Mouse (Mus musculus): ENCODE measurements around the gene Hps6.

GRCm38 (mm10) chr19:46037243-46037924 lies 34.1 kb downstream of the Hps6 start:
- TF ChIP-seq POLR2A (IDR thresholded peaks at IDR 0.05; ENCODE audit: insufficient read length, low read depth) (no peak), USF1 (IDR thresholded peaks at IDR 0.05; ENCODE audit: low read depth) (no peak), MYOG (IDR thresholded peaks at IDR 0.05; ENCODE audit: control insufficient read depth in 1 of 3, insufficient read depth in 1 of 3, insufficient read length in 2 of 3, low read depth in 2 of 3) (no peak), E2F4 (IDR thresholded peaks at IDR 0.05; ENCODE audit: insufficient read depth) (no peak), TCF12 (IDR thresholded peaks at IDR 0.05; ENCODE audit: insufficient read depth, poor library complexity, severe bottlenecking) (no peak), POLR2AphosphoS2 (IDR thresholded peaks at IDR 0.05; ENCODE audit: insufficient read length, low read depth) (no peak), MAX (IDR thresholded peaks at IDR 0.05; ENCODE audit: low read depth) (no peak), CEBPB (IDR thresholded peaks at IDR 0.05; ENCODE audit: insufficient read depth, poor library complexity, severe bottlenecking) (no peak), REST (IDR thresholded peaks at IDR 0.05; ENCODE audit: insufficient read depth, insufficient read length) (no peak), TCF3 (IDR thresholded peaks at IDR 0.05; ENCODE audit: insufficient read length, low read depth) (no peak)
